Mouse (Mus musculus): ENCODE measurements at regions not wholly inside any gene's neighbourhood (a gene's known extent, or its start where the extent isn't known, plus 50 kb on each side); places are given as distances from the start of the nearest gene placed in this dataset.

DNA sequence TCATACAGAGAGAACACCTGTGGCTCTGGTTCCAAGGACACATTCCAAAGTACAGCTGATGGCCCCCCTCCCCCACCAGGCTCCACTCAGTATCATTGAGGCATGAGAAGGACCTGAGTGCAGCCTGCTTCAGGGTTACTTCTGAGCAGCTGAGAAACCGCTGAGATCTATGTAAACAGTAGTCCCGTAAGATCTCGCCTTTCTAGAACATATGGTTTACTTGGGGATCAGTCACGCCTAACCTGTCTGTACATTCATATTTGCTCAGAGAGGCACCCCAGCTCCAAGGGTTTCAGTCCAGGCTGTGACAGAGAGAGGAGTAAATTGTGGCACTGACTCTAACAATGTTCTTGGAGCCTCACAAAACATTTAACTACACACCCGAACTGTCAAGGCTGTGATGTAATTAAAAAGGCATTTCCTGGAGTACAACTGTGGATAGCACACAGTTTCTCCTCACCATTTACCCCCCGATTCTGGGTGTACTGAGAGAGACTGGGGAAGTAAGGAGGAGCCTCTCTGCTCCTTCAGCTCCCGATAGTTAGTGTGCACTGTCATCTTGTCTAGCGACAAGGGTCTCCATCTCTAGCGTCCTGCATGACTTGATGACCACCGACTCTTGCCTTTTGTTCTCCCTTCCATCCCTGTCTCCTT, 155.7 kb downstream of the Dad1 start:
- DNase-seq (ENCODE audit: low spot score) = no peak

- DNase-seq (ENCODE audit: low spot score) = no peak
Measured at GRCm38 (mm10) chr14:54097026-54097425, 156.9 kb downstream of the Dad1 start.

- no peak for DNase-seq (ENCODE audit: low spot score)
Measured at GRCm38 (mm10) chr14:54092444-54092843, 161.5 kb downstream of the Dad1 start.

- no peak for DNase-seq (ENCODE audit: low spot score)
Measured at GRCm38 (mm10) chr14:54086660-54087059, 167.2 kb downstream of the Dad1 start.

- DNase-seq (ENCODE audit: low spot score) = no peak
Measured at GRCm38 (mm10) chr14:54074659-54075058, 179.2 kb downstream of the Dad1 start.

DNA sequence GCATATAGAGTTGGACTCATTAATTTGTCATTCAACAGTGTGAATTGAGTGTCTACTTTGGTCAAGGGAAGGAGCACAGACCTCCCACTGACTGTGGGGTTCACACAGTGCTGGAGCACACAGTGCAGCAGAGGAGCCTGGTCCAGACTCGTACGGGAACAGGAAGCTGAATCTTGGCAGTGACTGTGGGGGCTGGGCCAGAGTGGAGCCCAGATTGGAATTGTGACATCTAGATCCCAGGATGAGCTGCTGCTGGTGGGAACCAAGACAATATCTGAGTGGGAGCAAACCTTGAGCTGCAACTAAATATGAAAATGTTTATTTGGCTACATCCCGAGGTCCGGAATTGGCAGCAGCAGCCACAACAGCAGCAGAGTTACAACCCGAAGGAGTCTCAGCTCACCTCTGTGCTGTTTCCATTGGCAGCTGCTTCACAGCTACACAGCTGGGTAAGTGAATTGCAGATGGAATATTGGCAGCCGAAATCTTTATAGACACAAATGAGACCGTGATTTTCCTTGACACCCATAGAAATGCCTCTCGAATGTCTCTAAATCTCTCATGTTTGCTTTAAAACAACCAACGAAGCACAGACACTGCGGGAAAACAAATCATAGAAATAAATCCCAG, 181.5 kb downstream of the Dad1 start:
- DNase-seq (ENCODE audit: low spot score) = no peak

- DNase-seq (ENCODE audit: low spot score) = no peak
Measured at GRCm38 (mm10) chr14:54070240-54070639, 183.7 kb downstream of the Dad1 start.

DNA sequence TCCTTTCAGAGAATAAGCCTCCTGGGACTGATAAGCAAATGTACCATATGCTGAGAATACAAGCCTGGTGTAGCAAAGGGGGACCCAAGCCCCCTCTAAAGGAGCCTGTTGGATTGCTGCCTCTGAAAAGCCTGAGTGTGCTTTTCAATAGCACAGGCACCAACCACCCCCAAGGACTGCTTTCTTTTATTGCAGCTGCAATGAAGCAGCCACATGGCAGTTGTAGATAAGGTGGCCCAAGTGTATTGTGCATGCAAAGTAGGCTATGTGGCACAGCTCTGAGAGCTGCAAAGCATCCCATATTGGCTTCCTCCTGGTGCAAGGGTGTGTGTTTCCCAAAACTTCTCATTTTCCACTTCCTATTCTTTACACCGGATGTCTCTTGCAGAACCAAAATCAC, 185.2 kb downstream of the Dad1 start:
- DNase-seq (ENCODE audit: low spot score) = no peak

- no peak for DNase-seq (ENCODE audit: low spot score)
Measured at GRCm38 (mm10) chr14:54065466-54065865, 188.4 kb downstream of the Dad1 start.

DNA sequence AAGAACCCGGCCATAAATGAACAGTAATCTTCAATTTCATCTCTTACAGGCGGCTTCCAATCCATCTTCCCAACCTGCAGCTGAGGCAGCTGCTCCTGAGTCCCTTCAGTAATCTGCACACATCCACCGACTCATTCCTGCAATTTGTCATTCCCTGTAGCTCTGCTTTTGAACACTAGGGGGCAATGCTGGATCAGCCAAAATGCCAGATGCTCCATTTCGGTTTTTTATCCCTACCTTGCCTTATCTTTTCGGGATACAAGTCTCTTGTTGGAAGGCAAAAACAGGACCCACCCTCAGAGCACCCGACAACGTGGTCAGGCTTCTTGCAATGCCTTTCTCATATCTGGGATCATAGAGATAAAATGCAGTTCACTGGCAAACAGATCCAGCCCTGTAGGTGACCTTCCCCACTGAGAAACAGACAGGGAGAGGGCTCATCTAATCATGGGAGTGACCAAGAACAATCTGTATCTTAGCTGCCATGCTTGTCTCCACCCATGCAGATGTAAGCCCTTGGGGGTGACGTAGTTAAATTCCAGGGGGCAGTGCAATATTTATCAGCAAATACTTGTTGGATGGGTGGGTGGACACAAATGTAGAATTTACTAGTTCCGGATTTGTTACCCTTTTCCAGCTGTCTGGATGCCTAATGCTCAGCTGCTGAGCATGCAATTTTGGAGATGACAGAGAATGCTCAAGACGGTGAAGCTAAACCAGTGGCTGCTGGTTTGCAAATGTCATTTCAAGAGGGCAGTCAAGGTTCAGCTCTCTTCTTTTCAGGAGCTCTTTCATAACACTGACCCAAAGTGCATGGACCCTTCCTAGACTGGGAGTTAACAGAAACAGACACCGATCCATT, 189.1 kb downstream of the Dad1 start:
- DNase-seq (ENCODE audit: low spot score) = no peak

GRCm38 (mm10) chr14:54061570-54061969, 192.3 kb downstream of the Dad1 start:
- no peak for DNase-seq (ENCODE audit: low spot score)

DNA sequence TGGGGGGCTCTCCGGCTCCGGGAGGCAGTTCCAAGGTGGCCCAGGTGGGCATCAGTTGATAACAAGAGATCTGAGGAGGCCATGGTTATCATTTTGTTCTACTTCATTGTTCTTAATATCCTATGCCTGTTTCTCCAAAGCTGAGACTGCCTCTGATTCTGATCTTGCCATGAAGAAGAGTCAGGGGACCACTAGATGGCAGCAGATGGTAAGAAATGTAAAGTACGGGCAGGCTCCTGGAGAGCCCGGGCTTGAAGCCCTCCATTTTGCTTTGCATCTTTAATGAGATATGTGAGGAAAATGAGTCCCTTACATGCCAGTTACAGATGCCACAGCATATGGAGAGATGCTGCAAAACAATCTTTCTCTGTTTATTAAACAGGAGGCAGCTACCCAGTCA, 194.1 kb downstream of the Dad1 start:
- no peak for DNase-seq (ENCODE audit: low spot score)

DNA sequence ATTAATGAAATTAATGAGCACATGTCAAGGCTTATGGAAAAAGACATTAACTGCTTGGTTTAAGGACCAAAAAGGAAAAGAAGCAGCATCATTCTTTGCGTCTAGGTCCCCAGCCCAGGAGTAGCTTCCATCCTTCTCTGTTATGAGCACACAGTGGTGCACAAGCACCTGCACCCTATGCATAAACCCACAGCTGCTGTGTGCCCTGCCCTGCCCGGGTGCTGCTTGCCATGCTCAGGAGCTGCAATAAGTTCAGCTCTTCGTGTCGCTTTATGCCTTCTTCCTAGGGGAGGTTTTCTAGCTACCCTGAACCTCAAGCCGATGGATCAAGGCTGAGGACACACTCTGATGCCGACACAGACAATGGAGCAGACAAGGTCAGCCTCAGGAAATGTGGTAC, 194.8 kb downstream of the Dad1 start:
- DNase-seq (ENCODE audit: low spot score) = no peak

- no peak for DNase-seq (ENCODE audit: low spot score)
Measured at GRCm38 (mm10) chr14:54056691-54057090, 197.2 kb downstream of the Dad1 start.

GRCm38 (mm10) chr14:54055390-54055789, 198.5 kb downstream of the Dad1 start:
- DNase-seq (ENCODE audit: low spot score) = no peak

GRCm38 (mm10) chr14:54042286-54042685, 211.6 kb downstream of the Dad1 start:
- no peak for DNase-seq (ENCODE audit: low spot score)

- no peak for DNase-seq (ENCODE audit: low spot score)
Measured at GRCm38 (mm10) chr14:54040644-54041043, 213.3 kb downstream of the Dad1 start.

GRCm38 (mm10) chr14:54034516-54034915, 219.4 kb downstream of the Dad1 start:
- DNase-seq (ENCODE audit: low spot score) = no peak

DNA sequence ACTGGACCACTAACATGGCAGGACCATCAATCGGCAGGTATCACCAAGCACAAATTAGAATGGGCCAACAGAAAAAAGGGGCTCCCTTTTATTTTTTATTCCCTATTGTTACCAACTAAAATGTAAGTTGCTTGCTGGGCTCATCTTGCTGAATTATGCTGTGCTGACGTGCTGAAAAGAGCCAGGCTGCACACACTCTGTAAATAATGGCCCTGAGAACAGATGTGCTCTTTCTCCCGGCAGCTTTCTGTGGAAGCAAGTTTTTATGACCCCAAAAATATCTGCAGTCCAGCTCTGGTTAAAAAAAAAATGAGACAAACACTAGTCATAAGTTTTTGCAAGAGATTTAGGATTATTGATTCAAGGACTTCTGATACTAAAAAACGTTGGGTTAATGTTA, 230.4 kb downstream of the Dad1 start:
- DNase-seq (ENCODE audit: low spot score) = no peak

DNA sequence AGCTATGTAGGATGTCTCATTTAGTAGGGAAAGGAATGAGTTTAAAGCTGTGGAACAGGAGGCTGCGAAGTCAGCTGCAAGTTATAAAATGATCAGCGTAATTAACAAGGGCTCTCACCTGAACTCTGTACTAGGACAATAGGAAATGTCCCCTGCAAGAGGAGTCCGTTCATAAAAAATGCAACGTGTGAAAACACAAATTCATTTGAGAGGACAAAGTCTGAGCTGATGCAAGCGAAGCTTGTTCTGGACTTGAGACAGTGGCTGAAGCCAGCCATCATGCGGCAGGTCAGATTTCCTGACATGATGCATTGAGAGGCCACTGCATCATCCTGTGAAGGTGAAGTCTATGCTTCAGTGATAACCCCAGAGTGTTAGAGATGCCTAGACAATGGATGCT, 232.5 kb downstream of the Dad1 start:
- no peak for DNase-seq (ENCODE audit: low spot score)

DNA sequence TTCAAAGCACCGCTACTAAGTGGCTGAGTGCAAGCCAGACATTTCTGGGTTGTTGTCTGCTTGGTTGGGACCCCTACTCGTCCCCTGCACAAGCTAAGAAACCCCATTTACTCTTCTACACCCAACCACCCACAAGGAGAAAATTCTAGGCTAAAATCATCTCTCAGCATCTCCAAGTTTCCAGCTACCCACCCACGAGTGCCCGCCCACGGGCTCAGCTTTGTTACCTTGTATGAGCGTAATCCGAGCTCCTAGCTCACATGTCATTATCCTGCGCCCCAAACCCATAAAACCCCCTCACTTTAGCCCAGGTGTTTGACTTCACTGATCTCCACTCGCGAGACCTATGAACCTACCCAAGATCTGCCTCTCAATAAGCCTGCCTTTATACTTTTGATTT, 239.3 kb downstream of the Dad1 start:
- DNase-seq (ENCODE audit: low spot score) = no peak

- no peak for DNase-seq (ENCODE audit: low spot score)
Measured at GRCm38 (mm10) chr14:54002083-54002482, 251.8 kb downstream of the Dad1 start.

- no peak for DNase-seq (ENCODE audit: low spot score)
Measured at GRCm38 (mm10) chr14:54000527-54000926, 253.4 kb downstream of the Dad1 start.
